Mouse (Mus musculus) hematopoietic multipotent progenitor cell, adult 10-12 weeks (in vitro differentiated cells): Measurements from ENCODE around the gene Gm28576. TPM values are rescaled to one million over a fixed set of nuclear protein-coding genes. Genes with fewer than 3 reads are reported as not detected.

Experiments used
- polyA plus RNA-seq: library from polyadenylated mRNA; stranded (reverse); fragments of >175 nt; gene quantifications from 2 replicates; pipeline ENCODE4 v1.2.3, GENCODE M21; 2012; ENCODE audit warnings: low replicate concordance

Gm28576 gene
- polyA plus RNA-seq, result not detected in 2 replicates

GRCm38 (mm10) chrY:7722641-7723040, at the start of gene Gm28576:
Gm28576 (plus strand) TSS chrY:7722941.

Other genes starting within 250 kb of the Gm28576 start
- not detected in 2 replicates for gene Gm20826, start 84.5 kb upstream of the Gm28576 start, polyA plus RNA-seq